Mouse (Mus musculus): Measurements from ENCODE around the gene Tkfc.
A peak's percentile ranks its signal among the peaks of the same experiment; 100 is the strongest.

Gene Tkfc

DNA sequence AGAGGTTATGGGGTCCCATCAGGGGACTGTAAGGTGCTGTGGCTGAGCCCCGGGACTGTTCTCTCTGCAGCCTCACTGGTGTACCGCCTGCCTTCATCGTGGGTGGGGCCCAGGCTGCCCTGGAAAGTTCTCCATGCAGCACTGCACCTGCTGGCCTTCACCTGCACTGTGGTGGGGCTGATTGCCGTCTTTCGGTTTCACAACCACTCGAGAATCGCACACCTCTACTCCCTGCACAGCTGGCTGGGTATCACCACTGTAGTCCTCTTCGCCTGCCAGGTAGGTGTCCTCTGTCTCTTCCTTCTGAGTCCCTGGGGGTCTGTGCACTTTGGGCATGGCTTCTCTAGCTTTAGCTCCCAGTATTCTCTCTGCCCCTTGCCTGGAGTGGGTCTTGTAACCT is 20.3 kb downstream of the Tkfc start:
- peak; percentile 88 for DNase-seq

DNA sequence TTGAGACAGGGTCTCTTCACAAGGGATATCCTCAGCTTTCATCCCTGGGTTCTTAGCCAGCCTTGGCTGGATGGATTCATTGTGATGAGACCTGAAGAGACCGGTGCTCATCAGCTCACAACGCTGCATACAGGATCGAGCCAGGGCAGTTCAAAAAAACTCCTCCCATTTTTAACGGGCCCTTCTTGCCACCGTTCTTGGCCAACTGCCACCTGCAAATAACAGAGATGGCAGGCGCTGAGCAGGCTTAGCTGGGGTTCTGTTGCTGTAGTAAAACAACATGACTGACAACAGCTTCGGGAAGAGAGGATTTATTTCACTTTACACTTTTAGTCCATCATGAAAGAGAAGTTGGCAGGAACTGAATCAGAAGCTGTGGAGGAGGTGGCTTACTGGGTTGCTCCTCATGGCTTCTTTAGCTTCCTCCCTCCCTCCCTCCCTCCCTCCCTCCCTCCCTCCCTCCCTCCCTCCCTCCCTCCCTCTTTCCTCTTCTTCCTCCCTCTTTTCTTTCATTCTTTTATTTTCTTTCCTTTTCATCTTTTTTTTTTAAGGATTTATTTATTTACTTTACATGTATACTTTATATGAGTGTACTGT is 21.8 kb downstream of the Tkfc start:
- no peak for DNase-seq

DNA sequence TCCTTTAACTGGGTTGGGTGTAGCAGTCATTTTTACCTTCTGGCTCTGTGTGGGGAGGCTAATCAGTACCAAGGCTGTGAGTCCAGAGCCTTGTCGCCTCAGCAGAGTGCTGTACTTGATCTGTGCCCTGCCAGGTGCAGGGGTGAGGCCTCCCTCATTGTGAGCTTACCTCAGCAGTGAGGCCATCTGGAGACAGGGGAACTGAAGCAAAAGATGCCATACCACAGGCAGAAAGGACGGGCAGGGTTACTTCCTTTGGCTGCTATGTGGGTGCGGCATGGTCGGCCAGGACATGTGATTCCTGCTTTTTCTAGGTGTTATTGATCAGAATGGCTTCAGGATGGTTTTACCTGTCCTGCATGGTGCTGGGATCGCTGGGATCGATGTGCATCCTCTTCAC is 23.5 kb downstream of the Tkfc start:
- no peak for DNase-seq

DNA sequence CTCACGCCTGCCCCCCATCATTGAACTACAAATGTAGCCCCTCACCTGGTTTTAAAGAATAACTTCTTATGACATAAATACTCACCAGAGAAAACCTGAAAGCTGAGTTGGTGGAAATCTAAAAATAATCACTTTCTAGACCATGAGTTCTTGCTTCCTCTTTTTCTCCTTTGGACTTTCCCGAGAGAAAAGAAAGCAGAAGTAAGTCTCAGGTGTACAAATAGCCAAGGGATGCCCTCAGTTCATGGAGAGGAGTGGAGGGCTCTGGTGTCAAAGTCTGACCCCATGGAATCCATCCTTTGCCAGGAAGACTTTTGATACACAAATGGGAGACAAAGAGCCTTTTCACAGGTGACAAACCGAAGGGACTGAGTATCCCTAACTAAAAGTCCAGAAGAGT is 24.7 kb downstream of the Tkfc start:
- no peak for DNase-seq

- DNase-seq, result no peak
Observed at GRCm38 (mm10) chr19:10580102-10580501, 25.4 kb downstream of the Tkfc start.

DNA sequence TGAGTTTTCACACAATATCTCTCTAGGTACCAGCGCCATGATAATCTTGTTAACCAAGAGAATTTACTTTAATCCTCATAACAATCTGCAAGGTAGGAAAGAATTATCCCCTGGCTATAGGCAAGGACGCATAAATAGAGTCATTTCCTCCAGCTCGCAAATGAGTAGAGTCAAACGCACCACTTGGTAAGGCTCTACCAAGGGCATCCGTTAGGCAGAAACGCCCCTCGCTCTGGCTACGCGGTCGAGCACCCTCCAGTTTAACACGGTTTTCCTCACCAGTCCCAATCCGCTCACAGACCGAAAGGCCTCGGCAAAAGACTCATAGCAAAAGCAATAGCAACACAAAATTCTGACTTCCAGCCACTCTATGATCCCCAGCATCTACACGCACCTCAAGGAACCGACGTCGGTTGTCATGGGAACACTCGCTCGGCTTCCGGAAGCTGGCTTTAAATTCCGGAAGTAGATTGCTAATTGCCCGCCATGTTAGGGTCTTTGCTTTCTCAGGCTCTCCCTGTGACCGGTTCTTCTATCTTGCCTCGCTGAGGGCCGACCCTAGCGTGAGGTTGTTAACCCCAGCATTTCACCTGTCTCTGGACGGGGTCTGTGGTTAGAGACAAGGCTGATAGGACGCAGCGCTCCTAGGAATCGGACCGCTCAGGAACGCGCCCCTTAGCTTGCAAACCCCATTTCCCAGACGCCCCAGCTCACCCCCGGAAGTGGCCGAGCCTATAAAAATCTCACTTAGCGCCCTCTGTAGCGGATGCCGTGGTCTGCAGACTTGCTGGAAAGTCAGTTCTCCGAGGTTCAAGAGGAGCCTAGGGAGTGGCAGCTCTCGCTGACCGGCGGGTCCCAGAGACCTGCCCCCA is 28.5 kb downstream of the Tkfc start, which contains the start of the genes Cyb561a3 and Tmem138:
TSS of gene Cyb561a3 (plus strand) at position 483 of the 872 bp plus-strand sequence.
TSS of gene Tmem138 (minus strand) at position 673 of the 872 bp plus-strand sequence.
- peak; percentile 99 for DNase-seq

DNA sequence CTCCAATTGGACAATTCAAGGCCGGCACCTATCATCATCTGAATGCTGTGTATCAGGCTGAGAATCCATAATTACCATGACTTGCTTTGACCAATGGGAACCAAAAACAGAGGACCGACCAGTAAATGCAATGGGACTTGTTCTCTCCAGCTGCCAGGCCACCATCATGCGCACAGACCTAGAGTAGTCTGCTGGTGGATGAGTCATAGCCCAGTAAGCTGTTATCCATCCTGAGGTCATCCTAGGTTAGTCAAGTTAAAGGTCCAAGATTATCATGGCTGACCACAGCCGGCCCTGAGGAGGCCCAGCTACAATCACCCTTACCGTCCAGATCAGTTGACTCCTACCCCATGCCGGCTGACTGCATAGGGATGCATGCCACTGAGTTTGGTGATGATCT is 35.8 kb downstream of the Tkfc start:
- no peak for DNase-seq

DNA sequence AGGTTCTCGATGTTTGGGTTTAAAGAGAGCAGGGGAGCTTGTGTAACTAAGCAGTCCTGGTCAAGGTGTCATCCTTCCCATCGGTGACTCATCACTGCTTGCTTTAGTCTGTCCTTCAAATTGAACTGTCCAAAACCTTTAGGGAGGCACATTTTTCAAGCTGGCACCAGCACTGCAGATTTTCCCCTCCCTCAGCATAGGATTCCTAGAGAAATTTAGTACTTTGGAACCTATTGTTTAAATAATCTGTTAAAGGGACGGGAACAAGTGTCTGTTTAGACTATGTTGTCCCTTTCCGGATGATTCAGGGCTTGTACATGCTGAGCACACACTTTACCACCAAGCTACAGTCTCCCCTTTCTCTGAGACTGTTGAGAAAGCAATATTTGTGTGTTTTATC is 40.2 kb downstream of the Tkfc start:
- DNase-seq, result no peak

DNA sequence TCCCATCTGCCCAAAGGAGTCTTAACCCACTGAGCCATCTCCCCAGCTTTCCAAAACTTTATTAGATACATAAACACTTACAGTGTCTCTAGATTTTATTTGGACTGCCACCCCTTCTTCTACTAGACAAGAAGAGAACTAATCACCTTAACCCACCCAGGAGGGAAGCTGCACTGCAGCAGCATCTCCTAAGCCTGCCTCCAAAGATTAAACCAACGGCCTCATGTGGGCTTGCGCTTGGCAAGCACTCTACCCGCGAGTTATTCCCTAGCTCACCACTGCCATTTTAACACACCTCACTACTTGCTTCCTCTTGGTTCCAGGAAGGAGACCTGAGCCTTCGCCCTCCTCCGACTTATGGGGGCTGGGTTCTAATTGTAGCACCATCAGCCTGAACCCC is 41.2 kb downstream of the Tkfc start:
- no peak for DNase-seq

- no peak for DNase-seq
Observed at GRCm38 (mm10) chr19:10562351-10562750, 43.1 kb downstream of the Tkfc start.

DNA sequence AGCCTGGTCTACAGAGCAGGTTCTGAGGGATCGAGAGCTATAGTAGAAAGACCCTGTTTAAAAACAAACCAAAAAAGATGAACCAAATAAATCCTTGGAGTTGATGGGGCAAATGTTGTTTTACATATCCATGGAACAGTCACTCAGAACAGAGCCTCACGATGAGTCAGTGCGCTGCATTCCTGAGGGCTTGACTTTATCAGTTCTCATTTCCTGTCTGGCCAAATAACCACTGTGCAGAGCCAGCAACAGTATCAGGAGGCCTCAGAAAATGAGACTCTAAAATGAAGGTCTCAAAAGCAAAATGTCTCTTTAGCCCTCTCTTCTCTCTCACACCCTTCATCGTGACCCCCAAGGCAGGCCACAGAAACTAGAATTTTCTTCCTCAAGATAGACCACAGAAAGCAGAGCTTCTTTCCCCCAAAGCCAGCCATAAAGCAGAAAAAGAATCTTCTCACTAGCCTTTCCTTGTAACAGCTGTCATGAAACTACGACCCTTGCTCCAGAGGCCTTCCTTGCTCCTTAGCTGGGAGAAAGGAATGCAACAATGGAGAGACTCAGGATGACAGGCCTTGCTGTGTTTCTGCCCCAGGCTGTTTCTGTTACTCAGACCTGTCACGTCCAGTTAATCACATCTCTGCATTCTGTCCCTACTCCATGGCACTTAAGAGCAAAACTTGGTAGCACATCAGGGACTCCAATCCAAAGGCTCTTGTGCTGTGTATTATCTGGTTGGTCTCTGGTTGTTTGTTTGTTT is 43.7 kb downstream of the Tkfc start:
- peak; percentile 97 for DNase-seq

DNA sequence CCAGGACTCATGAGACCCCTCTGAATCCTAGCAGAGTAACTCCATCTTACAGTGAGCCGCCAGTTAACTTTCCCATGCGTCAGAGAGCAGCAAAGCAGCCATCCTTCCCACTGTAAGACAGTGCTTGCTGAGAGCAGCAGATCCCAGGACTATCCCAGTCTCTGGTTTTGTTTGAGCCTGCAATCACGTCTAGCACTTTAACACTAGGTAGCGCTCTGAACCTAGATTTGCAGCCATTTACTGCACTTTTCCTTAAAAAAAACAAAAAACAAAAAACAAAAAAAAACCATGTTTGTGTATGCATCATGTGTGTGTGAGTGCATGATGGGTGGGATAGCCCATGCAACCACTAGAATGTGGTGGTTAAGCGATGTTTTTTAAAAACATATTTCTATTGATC is 45.3 kb downstream of the Tkfc start:
- no peak for DNase-seq

DNA sequence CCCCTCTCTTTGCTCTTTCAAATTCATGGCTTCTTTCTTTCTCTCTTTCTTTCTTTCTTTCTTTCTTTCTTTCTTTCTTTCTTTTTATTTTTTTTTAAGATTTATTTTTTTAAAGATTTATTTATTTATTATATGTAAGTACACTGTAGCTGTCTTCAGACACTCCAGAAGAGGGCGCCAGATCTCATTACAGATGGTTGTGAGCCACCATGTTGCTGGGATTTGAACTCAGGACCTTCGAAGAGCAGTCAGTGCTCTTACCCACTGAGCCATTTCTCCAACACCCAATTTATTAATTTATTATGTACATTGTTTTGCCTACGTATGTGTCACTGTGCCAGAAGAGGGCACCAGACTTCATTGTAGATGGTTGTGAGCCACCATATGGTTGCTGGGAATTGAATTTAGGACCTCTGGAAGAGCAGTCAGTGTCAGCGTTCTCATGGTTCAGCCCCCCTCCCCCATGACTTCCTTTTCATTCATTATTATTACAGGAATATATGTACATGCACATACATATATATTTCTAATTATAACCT is 47.5 kb downstream of the Tkfc start:
- peak; percentile 34 for DNase-seq

GRCm38 (mm10) chr19:10557430-10557829 is 48.0 kb downstream of the Tkfc start:
- no peak for DNase-seq

GRCm38 (mm10) chr19:10557001-10557400 is 48.5 kb downstream of the Tkfc start:
- DNase-seq, result peak; percentile 74

DNA sequence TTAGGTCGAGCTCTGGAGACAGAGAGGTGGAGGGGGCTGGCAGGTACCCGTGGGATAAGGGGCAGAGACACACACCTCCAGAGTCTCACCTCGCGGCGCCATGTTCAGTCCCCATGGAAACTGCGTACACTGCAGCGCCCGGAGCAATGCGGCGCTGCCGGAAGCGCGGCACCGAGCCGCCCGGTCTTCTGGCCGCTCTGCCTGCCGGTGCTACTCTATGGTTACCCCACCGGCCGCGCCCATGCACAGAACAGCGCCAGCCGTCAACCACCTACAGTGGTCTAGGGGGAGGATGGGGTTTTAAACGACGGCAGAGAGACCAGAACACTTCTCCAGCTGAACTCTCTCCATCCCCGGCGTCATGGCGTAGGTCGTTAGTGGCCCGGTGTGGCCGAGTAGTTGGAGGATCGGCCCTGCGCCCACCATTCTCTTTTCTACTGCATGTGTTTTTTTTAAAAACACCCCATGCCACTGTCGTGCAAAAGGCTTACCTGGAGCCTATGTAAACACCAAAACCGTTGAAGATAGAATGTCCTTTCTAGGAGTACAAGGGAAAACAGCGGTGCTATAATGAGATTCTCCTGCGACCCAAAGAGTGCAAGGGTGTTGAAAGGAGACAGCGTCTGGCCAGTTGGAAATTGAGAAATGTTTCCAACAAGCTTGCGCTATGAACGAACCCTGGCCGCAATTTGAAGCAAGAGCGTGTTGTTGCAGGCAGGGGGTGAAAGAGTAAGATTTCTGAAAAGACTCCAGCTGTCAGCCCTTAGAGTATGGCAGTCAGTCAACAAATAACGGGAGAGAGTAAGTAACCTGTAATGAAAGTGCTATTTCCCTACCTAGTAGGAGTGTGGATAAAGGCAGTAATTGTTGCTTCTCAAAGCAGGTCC is 49.6 kb downstream of the Tkfc start, which contains the start of gene Tmem216:
TSS of gene Tmem216 (minus strand) at position 615 of the 887 bp plus-strand sequence.
- peak; percentile 99 for DNase-seq

- no peak for DNase-seq
Observed at GRCm38 (mm10) chr19:10539454-10539853, 66.0 kb downstream of the Tkfc start.
